Mouse (Mus musculus) lung, adult 2 months (tissue): ENCODE measurements around the gene Nelfa.

Experiments
- CTCF ChIP-seq: fragments of 200-500 bp; IDR thresholded peaks from 2 replicates; pipeline ENCODE4 v1.5.1; 2011; ENCODE audit warnings: mild to moderate bottlenecking, low read length, control low read depth; ENCODE audit not compliant: insufficient read depth
- POLR2A ChIP-seq: fragments of 200-500 bp; IDR thresholded peaks from 2 replicates; pipeline ENCODE4 v1.6.1; 2011; ENCODE audit warnings: low read depth, mild to moderate bottlenecking, control low read depth, low read length, borderline replicate concordance; ENCODE audit errors: extremely low read depth

- TF ChIP-seq CTCF = no peak
- no peak for TF ChIP-seq POLR2A
Measured at GRCm38 (mm10) chr5:33937230-33937629, 1.0 kb upstream of the Nelfa start.
